Mouse (Mus musculus) cortical plate, adult 2 months (tissue): Measurements from ENCODE around the gene Prss38.

Experiments used
- CTCF ChIP-seq: fragments of 200-500 bp; IDR thresholded peaks from 2 replicates; pipeline ENCODE4 v1.5.1; 2011; ENCODE audit warnings: mild to moderate bottlenecking, control low read depth, low read length; ENCODE audit not compliant: insufficient read depth; ENCODE audit errors: extremely low read depth
- POLR2A ChIP-seq: fragments of 200-500 bp; IDR thresholded peaks from 2 replicates; pipeline ENCODE4 v1.6.1; 2011; ENCODE audit warnings: mild to moderate bottlenecking, low read length, control low read depth; ENCODE audit not compliant: insufficient read depth; ENCODE audit errors: extremely low read depth

- TF ChIP-seq POLR2A (no peak), CTCF (no peak)
These were observed 11.4 kb downstream of the Prss38 start for GRCm38 (mm10) chr11:59364007-59364406.
